Mouse (Mus musculus) megakaryocyte, adult 5-6 weeks (primary cell): ENCODE measurements around the gene Sstr1. TPM values are rescaled to one million over a fixed set of nuclear protein-coding genes. Genes with fewer than 3 reads are reported as not detected.

ENCODE experiments used
- ATAC-seq: 2 replicates; pipeline ENCODE4 v1.8.0; 2016; ENCODE audit warnings: mild to moderate bottlenecking, inconsistent platforms; ENCODE audit not compliant: poor library complexity, severe bottlenecking
- total RNA-seq, 2 experiments: library from RNA; stranded (forward) in 1 of 2; stranded (reverse) in 1 of 2; fragments of 153-499, 151-499 nt in 1 of 2; fragments of 221-1000, 200-1000 nt in 1 of 2; gene quantifications; 2 replicates each; pipeline versions ENCODE4 v1.2.3 to v1.2.4; 2015 to 2017

Gene Sstr1
- total RNA-seq (2015) (not detected in 2 replicates), total RNA-seq (2017) (not detected in 2 replicates)

DNA sequence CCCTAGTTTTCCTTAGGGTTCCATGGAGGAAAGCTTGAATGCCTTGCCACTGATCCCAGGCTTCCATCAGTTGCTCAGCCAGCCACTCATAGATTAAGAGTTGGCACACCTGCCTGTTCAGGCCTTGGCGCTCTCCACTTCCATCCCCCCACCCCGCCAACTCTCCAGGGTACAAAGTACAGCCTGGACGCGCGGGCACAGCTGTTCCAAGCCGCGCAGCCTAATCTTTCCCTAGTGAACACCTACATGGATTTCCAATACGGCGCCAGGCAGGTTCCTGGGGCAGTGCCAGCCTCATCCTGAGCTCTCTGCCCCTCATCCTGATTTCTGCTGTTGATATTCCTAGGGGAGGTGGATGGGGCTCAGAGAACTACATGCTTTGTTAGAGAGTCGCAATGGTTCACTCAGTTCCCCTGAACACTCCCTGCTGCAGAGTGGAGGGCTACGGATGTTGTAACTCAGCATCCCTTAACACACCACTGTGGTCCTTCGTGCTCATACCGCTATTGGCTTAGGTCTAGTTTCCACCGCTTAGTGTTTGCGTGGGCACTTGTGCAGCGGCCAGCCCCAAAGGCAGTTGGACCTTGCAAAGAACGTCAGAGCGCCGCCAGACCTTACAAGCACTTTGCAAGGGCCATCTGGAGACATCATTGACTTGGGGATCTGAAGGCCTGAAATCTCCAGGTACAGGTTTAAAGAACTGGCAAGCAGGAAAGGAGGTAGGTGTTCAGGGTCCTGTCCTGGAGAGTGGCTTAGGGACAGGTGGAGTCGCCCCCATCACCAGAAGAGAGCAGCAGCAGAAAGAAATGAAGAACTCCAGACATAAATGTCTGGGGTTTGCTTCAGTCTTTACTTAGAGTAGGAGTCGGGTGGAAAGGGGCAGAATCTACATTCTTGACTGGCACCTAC, at the start of gene Sstr1:
Gene Sstr1, plus strand, starts transcription at position 610 of the 909 bp plus-strand sequence.
- ATAC-seq: no peak

DNA sequence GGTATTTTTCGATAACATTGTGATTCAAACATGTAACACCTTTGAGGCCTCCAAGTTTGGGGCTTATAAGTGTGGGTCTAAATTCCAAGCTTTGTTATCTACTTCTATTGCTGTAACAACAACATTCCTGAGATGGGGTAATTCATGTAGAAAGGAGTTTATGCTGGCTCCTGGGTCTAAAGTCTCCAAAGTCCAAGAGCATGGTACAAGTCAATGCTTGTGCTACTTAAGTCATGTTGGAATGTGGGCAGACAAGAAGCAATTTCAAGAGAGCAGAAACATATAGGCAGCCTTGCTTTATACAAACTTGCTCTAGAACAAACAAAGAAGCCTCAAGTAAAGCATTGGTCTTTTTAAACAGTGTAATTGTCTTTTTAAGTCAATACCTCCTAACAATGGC, 12.8 kb upstream of the Sstr1 start:
- no peak for ATAC-seq

DNA sequence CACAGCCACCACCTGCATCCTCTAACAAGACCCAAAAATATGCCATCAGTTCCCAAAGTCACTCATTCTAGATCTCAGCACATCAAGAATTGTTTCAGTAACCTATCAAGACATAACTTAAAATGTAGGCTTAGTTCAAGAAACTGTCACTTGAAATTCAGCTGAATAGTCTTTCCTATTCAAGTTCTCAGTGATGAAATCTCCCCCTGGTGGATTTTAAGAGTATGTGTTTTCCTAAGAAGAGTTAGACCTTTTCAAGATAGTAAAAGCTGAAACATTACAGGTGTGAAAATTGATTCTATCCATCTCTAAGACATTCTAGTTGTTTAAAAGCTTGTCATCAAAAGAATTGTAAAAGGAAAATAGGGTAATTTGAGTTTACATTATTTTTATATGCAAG, 10.4 kb upstream of the Sstr1 start:
- no peak for ATAC-seq

DNA sequence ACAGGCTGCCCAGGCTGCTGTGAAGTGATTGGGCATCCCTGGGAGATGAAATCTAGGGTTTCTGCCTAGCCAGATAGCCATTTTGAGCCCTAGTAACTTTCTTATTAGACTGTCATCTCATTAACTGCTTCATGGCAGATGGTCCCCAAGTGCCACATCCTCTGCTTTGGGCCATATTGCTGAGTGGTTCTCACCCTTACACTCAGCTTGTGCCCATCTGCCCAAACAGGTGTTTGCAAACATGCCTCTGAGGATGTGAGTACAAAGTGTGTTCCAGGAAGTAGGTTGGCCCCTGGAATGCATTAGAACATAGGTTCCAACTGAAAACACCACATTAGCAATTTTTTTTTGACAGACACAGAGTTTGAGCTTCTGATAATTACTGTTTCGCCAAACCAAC, 3.6 kb upstream of the Sstr1 start:
- no peak for ATAC-seq

DNA sequence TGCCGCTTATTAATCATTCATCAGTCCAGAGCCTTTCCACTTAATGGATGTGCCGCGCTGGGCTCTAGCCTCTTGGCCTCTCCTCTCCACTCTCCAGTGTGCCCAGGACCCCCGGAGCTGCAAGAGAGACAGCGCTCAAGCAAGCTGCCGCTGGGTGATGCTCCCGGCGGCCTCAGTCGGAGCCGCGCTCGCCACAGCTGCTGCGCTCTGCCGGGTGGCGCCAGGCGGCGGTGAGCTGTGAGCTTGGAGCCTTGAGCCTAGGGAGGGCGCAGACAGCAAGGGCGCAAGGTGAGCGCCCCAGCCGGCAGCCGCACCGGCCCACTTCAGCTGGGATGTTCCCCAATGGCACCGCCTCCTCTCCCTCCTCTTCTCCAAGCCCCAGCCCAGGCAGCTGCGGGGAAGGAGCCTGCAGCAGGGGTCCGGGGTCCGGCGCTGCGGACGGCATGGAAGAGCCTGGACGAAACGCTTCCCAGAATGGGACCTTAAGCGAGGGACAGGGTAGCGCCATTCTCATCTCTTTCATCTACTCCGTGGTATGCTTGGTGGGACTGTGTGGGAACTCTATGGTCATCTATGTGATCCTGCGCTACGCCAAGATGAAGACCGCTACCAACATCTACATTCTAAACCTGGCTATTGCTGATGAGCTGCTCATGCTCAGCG, 820 bp downstream of the Sstr1 start:
- ATAC-seq: no peak

DNA sequence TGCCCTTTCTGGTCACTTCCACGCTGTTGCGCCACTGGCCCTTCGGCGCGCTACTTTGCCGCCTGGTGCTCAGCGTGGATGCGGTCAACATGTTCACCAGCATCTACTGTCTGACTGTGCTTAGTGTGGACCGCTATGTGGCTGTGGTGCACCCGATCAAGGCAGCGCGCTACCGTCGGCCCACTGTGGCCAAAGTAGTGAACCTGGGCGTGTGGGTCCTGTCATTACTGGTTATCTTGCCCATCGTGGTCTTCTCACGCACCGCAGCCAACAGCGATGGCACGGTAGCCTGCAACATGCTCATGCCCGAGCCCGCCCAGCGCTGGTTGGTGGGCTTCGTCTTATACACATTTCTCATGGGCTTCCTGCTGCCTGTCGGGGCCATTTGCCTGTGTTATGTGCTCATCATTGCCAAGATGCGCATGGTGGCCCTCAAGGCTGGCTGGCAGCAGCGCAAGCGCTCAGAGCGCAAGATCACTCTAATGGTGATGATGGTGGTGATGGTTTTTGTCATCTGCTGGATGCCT, 1.4 kb downstream of the Sstr1 start:
- ATAC-seq: no peak

DNA sequence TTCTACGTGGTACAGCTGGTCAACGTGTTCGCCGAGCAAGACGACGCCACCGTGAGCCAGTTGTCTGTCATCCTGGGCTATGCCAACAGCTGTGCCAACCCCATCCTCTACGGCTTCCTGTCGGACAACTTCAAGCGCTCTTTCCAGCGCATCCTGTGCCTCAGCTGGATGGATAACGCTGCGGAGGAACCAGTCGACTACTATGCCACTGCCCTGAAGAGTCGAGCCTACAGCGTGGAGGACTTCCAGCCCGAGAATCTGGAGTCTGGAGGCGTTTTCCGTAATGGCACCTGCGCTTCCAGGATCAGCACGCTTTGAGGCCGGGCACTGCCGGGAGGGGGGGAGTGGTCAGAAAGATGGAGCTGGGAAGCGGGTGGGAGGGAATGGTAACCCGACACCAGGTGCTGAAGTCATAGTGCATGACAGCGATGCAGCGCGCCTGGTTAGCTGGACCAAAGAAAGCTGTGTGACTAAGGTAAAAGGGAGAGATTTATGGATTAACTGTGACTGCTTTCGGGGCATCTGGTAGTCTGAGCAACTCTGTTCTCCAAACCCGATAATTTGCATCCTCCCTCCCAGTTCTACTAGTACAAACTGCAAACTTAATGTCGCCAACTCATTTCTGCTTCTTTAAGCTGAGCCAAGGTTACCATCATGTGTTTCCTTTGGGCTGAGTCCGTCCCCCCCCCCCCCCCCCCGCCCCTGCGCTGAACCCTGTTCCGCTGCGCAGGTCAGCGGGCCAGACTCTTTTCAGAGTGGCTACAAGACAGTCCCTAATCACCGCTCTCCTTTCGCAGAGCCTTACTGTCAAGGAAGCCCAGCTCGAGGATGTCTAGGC, 2.1 kb downstream of the Sstr1 start:
- no peak for ATAC-seq

DNA sequence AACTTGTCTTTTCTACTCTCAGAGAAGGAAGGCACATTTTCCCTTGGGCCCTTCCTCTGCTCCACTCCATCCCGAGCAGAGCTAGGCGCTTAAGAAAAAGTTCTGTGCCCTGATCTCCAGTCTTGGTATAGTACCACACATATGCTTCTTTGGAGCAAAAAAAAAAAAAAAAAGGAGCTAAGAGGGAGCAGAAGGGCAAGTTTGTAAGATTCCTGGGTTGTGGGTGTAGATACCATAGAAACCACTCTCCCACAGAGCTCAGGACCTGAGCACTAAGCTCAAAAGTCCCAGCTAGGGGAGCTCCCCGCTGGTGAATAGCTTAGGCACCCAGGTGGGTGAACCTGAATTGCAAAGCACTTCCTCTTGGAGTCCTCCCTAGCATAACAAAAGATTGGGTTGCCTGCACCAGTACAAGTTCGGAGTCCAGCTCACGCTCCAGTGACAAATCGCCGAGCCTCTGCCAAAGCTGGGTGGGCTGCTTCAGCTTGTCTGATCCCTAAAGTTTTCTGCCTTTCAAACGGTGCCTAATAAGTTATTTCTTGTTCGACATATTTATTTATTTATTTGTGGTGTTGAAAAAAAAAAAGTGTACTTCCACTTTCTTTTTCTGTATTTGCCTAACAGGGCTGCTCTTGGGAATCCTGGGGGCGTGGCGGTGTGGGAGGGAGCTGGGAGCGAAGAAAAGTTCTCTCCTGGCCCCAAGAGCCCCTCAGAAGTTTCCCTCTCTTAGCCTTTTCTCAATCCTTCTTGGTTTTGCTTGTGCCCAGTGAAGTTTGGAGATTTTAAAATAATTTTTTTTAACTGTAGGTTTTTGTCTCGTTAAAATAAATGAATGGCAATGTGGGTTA, 2.9 kb downstream of the Sstr1 start:
- ATAC-seq: no peak

DNA sequence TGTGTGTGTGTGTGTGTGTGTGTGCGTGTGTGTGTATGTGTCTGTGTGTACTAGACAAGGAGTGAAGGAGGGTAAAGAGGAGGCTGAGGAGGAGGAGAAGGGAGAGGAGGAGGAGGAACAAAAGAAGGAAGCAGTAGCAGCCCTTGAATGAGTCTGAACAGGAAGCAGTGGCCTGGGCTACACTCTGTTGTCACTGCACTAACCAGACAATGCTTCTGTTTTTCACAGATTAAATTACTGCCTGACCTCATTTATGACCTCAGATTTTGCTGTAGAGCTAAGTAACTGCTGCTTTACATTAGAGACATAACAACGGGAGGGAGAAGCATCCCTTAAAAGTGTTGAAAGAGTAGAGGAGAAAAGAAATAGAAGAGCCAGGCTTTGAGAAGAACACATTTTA, 4.6 kb downstream of the Sstr1 start:
- no peak for ATAC-seq

DNA sequence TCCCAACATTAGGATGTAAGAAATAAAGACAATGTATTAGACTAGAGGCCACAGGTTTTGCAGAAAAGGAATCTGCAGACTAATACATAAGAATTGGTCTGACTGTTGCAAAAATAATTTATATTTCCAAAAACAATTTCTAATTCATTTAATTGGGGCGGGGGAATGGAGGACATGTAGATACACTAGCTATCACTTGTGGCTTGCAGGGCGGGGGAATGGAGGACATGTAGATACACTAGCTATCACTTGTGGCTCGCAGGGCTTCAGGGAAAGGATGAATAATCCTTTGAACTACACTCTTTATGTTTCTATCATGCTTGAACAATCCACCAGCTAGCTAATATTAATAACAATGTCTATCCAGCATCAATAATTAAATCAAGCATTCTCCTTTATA, 7.5 kb downstream of the Sstr1 start:
- no peak for ATAC-seq

DNA sequence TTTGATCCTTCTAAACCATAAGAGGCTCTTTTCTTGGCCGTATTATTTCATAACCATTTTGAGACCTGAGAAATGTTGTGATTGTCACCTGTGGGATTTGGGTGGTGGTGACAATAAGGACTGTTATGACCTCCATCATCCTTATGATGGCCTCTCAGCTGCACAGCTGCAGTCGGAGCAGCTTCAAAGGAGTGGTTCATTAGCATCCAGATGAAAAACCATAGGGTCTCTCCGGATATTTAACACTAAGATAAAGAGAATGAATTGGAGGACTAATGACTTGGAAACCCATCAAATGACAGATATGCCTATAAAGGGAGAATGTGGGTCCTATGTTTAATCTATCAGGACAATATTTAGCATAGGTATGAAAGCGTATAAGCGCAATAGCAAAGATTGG, 14.1 kb downstream of the Sstr1 start:
- ATAC-seq: no peak

DNA sequence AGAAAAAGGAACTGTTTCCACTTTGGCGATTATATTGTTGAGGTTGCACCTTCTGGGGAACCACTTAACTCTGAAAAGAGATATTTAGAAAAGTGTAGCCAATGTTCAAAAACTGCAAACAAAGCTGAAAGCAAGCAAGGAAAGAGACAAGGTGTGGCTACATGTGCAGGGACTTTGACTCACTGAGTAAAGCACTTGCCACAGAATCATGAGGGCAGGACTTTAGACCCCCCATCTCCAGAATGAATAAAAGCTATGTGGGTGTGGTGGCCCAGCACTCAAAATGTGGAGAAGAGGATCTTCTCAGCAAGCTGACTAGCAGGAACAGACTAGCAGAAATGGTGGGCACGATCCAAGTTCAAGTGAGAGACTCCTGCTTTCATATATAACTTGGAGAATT, 20.9 kb downstream of the Sstr1 start:
- no peak for ATAC-seq

DNA sequence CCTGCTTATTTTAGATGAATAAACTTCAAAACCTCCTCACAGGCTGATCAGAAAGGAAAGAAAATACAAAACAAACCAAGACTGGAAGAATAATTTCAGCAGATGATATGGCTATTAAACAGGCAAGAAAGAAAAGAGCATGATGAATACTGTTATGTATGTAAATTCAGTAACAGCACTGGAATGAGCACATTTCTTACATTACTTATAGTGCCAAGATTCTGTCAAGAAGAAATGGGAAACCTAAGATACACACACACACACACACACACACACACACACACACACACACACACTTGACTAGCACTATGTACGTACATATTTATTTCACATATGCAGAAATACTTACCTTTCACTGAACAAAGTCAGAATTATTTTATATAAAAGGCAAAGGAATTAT, 40.3 kb downstream of the Sstr1 start:
- ATAC-seq: no peak

Other genes starting within 250 kb of the Sstr1 start
- gene Clec14a, start 57.5 kb downstream of the Sstr1 start, total RNA-seq (2015): not detected in 2 replicates
- not detected in 2 replicates for gene Clec14a, start 57.5 kb downstream of the Sstr1 start, total RNA-seq (2017)